Mouse (Mus musculus) C2C12 (cell line): ENCODE results near the gene Pgc. TPM values are rescaled to one million over a fixed set of nuclear protein-coding genes. Genes with fewer than 3 reads are reported as not detected.
A peak's percentile ranks its signal among the peaks of the same experiment; 100 is the strongest.

Experiments
- H3K27me3 ChIP-seq: one replicate; pipeline ENCODE4 v1.6.1; 2011; ENCODE audit not compliant: control insufficient read depth, insufficient read depth, insufficient read length
- H3K36me3 ChIP-seq: one replicate; pipeline ENCODE4 v1.6.1; 2011; ENCODE audit not compliant: control insufficient read depth, insufficient read depth
- H3K4me3 ChIP-seq: one replicate; pipeline ENCODE4 v1.5.1; 2011; ENCODE audit warnings: mild to moderate bottlenecking, control low read depth; ENCODE audit not compliant: poor library complexity, insufficient read depth, severe bottlenecking
- H3K79me2 ChIP-seq: one replicate; pipeline ENCODE4 v1.6.1; 2011; ENCODE audit not compliant: control insufficient read depth, insufficient read depth
- H3K79me3 ChIP-seq: one replicate; pipeline ENCODE4 v1.6.1; 2011; ENCODE audit warnings: low read depth, control low read depth
- H3ac ChIP-seq: one replicate; pipeline ENCODE3; 2011; ENCODE audit warnings: low read depth; ENCODE audit not compliant: control insufficient read depth, insufficient read length
- CEBPB ChIP-seq: IDR thresholded peaks from one replicate; pipeline ENCODE4 v1.6.1; 2011; ENCODE audit warnings: low read depth, mild to moderate bottlenecking, control low read depth, moderate library complexity
- CTCF ChIP-seq: IDR thresholded peaks from one replicate; pipeline ENCODE4 v1.5.1; 2011; ENCODE audit not compliant: control insufficient read depth, insufficient read depth, insufficient read length
- FOSL1 ChIP-seq: IDR thresholded peaks from one replicate; pipeline ENCODE4 v1.8.0; 2011; ENCODE audit warnings: mild to moderate bottlenecking, low read length; ENCODE audit not compliant: poor library complexity, insufficient read depth, severe bottlenecking
- MAX ChIP-seq: IDR thresholded peaks from one replicate; pipeline ENCODE4 v1.6.1; 2011; ENCODE audit warnings: mild to moderate bottlenecking, control low read depth
- MYOD1 ChIP-seq: IDR thresholded peaks from one replicate; pipeline ENCODE4 v1.6.1; 2011; ENCODE audit warnings: low read depth; ENCODE audit not compliant: control insufficient read depth, insufficient read length
- MYOG ChIP-seq: IDR thresholded peaks from one replicate; pipeline ENCODE4 v1.6.1; 2011; ENCODE audit not compliant: control insufficient read depth, insufficient read length; ENCODE audit errors: extremely low read depth
- USF1 ChIP-seq: IDR thresholded peaks from one replicate; pipeline ENCODE4 v1.6.1; 2011; ENCODE audit warnings: low read depth, mild to moderate bottlenecking, control low read depth, moderate library complexity
- polyA plus RNA-seq: library from polyadenylated mRNA; unstranded; fragments of >200 nt; fragmentation: generic; extraction: Trizol; gene quantifications from one replicate; pipeline ENCODE4 v1.2.1, GENCODE M21; 2012; ENCODE audit warnings: missing spikeins

The Pgc gene
- polyA plus RNA-seq, 1 experiment, result not detected

- H3K27me3 ChIP-seq, result no peaks in the 10 kb centered on the region
- no peak overlapping the region for H3K4me3 ChIP-seq
- no peaks in the 10 kb centered on the region for H3K79me3 ChIP-seq
- H3K36me3 ChIP-seq, result no peaks in the 10 kb centered on the region
- no peaks in the 10 kb centered on the region for H3K79me2 ChIP-seq
- no peak overlapping the region for H3ac ChIP-seq
- no peak for TF ChIP-seq MAX
- TF ChIP-seq MYOG, result no peak
- TF ChIP-seq MYOD1, result no peak
- no peak for TF ChIP-seq USF1
- TF ChIP-seq CTCF, result no peak
- no peak for TF ChIP-seq CEBPB
- TF ChIP-seq FOSL1, result no peak
These were observed 35.4 kb downstream of the Pgc start for GRCm38 (mm10) chr17:47762028-47762427.

- Histone ChIP-seq H3ac (no peak overlapping the region), H3K27me3 (no peaks in the 10 kb centered on the region), H3K79me2 (no peaks in the 10 kb centered on the region), H3K36me3 (no peaks in the 10 kb centered on the region), H3K4me3 (no peak overlapping the region), H3K79me3 (no peaks in the 10 kb centered on the region)
- TF ChIP-seq FOSL1 (peak; percentile 22), MAX (peak; percentile 83), MYOD1 (peak; percentile 59), USF1 (no peak)
These were observed 36.1 kb downstream of the Pgc start for GRCm38 (mm10) chr17:47762518-47763340.

GRCm38 (mm10) chr17:47765986-47766385 lies 39.3 kb downstream of the Pgc start:
- TF ChIP-seq CEBPB (no peak), USF1 (no peak), CTCF (no peak), MAX (no peak)
- Histone ChIP-seq H3K4me3 (no peak overlapping the region), H3K36me3 (no peaks in the 10 kb centered on the region), H3K27me3 (no peaks in the 10 kb centered on the region), H3K79me2 (no peaks in the 10 kb centered on the region), H3K79me3 (no peaks in the 10 kb centered on the region), H3ac (no peak overlapping the region)

GRCm38 (mm10) chr17:47766407-47767043 lies 39.9 kb downstream of the Pgc start:
- Histone ChIP-seq H3K36me3 (no peaks in the 10 kb centered on the region), H3K79me2 (no peaks in the 10 kb centered on the region), H3K4me3 (no peak overlapping the region), H3K27me3 (no peaks in the 10 kb centered on the region), H3K79me3 (no peaks in the 10 kb centered on the region), H3ac (no peak overlapping the region)
- no peak for TF ChIP-seq CTCF
- TF ChIP-seq MYOG, result no peak
- TF ChIP-seq MYOD1, result no peak
- no peak for TF ChIP-seq MAX
- no peak for TF ChIP-seq USF1
- TF ChIP-seq FOSL1, result no peak
- TF ChIP-seq CEBPB, result no peak

- no peaks in the 10 kb centered on the region for H3K36me3 ChIP-seq
- no peaks in the 10 kb centered on the region for H3K79me3 ChIP-seq
- H3ac ChIP-seq, result no peak overlapping the region
- no peak overlapping the region for H3K4me3 ChIP-seq
- no peaks in the 10 kb centered on the region for H3K79me2 ChIP-seq
- TF ChIP-seq CEBPB (no peak), MYOG (no peak), CTCF (no peak), FOSL1 (no peak), MYOD1 (no peak), USF1 (no peak), MAX (no peak)
- no peaks in the 10 kb centered on the region for H3K27me3 ChIP-seq
These were observed 40.4 kb downstream of the Pgc start for GRCm38 (mm10) chr17:47767081-47767455.
